Mouse (Mus musculus) heart, postnatal 0 days (tissue): Measurements from ENCODE around the gene Sec16a. TPM values are rescaled to one million over a fixed set of nuclear protein-coding genes. Genes with fewer than 3 reads are reported as not detected.

Experiments used
- ATAC-seq: fragments of 200-750 bp; cut with Nextera tagmentation; 2 replicates; pipeline ENCODE4 v1.8.0; 2017; ENCODE audit warnings: low read depth, moderate number of reproducible peaks, moderate library complexity; ENCODE audit not compliant: insufficient read depth
- DNase-seq: peaks from one replicate; pipeline ENCODE4 v3.0.0-alpha.2; 2016; ENCODE audit warnings: low spot score
- H3K27ac ChIP-seq: fragments of 300-500 bp; sonication (generic); 2 replicates; pipeline ENCODE4 v1.5.1; 2014; ENCODE audit warnings: low read depth, mild to moderate bottlenecking
- H3K27me3 ChIP-seq: fragments of 300-500 bp; sonication (generic); 2 replicates; pipeline ENCODE4 v1.6.1; 2014; ENCODE audit warnings: low read length, mixed read lengths; ENCODE audit not compliant: control insufficient read depth, insufficient read depth
- H3K36me3 ChIP-seq: fragments of 300-500 bp; sonication (generic); replicated peaks from 2 replicates; pipeline ENCODE4 v1.6.1; 2014; ENCODE audit warnings: low read length, mixed read lengths; ENCODE audit not compliant: control insufficient read depth, insufficient read depth
- H3K4me1 ChIP-seq: fragments of 300-500 bp; sonication (generic); 2 replicates; pipeline ENCODE4 v1.6.1; 2014; ENCODE audit warnings: antibody characterized with exemption; ENCODE audit not compliant: control insufficient read depth, insufficient read depth
- H3K4me2 ChIP-seq: fragments of 300-500 bp; sonication (generic); 2 replicates; pipeline ENCODE4 v1.6.1; 2014; ENCODE audit warnings: low read depth, mild to moderate bottlenecking, low read length, moderate library complexity
- H3K4me3 ChIP-seq: fragments of 300-500 bp; sonication (generic); 2 replicates; pipeline ENCODE4 v1.5.1; 2014; ENCODE audit warnings: low read depth, low read length
- H3K9ac ChIP-seq: fragments of 300-500 bp; sonication (generic); replicated peaks from 2 replicates; pipeline ENCODE4 v1.6.1; 2014; ENCODE audit warnings: low read depth, low read length, mixed read lengths
- H3K9me3 ChIP-seq: fragments of 300-500 bp; sonication (generic); replicated peaks from 2 replicates; pipeline ENCODE4 v1.6.1; 2016; ENCODE audit warnings: low read length; ENCODE audit not compliant: control insufficient read depth
- CTCF ChIP-seq: IDR thresholded peaks from 2 replicates; pipeline ENCODE4 v1.5.1; 2016; ENCODE audit warnings: antibody characterized with exemption, control low read depth, low read depth
- EP300 ChIP-seq: IDR thresholded peaks from 2 replicates; pipeline ENCODE4 v1.6.1; 2016; ENCODE audit warnings: antibody characterized with exemption, low read depth
- WGBS: fragments of 180-500 bp; shearing (Covaris S2); extraction: QIAGEN DNeasy Blood & Tissue Kit; methylation state at CpG from one replicate; pipeline ENCODE4 v1.1.7; 2014; 5-methylcytosine and 5-hydroxymethylcytosine counted together
- polyA plus RNA-seq: library from polyadenylated mRNA; unstranded; fragments of >200 nt; fragmentation: Nextera tagmentation; extraction: Ambion mirVana; gene quantifications from 2 replicates; pipeline ENCODE4 v1.2.1, GENCODE M21; 2015
- total RNA-seq: library from RNA; depleted of rRNA; stranded (reverse); fragments of >200 nt; gene quantifications from 2 replicates; pipeline ENCODE4 v1.2.3, GENCODE M21; 2014; ENCODE audit warnings: low replicate concordance

The Sec16a gene
- total and polyA plus RNA-seq, 2 experiments from 2014 or later: 7.5 to 49.0 TPM

- Histone ChIP-seq H3K4me3 (no peak overlapping the region), H3K27ac (peak overlapping the region; percentile 34), H3K36me3 (peaks cover 61% of the 10 kb centered on the region), H3K27me3 (no peaks in the 10 kb centered on the region), H3K9ac (no peak overlapping the region), H3K4me2 (no peak overlapping the region), H3K4me1 (peaks cover 29% of the 10 kb centered on the region; the same call in 1 of the 2 replicates), H3K9me3 (no peaks in the 10 kb centered on the region)
- ATAC-seq: no peak
- whole genome bisulfite sequencing: 82% methylated on average over 10 of the region's 10 CpGs
- TF ChIP-seq EP300 (no peak), CTCF (no peak)
- no peak for DNase-seq
These were observed 39.2 kb upstream of the Sec16a start for GRCm38 (mm10) chr2:26484169-26484568.

DNA sequence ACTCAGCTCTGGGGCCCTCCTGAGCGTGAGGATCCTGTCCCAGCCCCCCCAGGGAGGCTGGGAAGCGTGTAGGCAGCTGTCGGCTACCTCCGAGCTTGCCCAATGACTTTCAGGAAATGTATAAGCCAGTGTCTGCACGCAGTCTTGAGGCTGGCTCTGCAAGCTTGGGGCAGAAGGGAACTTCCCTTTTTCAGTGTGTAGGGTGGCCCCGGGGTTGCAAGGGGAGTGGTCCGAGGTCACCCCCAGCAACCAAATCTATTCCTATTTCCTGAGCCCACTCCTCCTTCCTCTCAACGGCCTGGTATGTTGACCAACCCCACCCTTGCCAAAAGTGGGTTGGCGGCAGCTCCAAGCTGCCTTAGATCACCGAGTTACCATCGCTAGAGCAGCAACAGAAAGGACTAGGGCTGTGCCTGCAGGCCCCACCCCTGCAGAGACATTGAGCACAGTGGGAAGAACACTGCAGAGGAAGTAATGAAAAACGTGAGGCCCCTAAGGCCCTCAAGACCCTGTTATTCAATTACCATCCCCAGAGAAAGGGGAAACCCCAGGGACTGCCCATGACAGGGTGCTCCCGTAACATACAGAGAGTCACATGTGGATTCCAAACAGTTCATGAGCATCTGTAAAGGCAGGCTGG is 38.3 kb upstream of the Sec16a start:
- TF ChIP-seq CTCF (no peak), EP300 (no peak)
- H3K27ac ChIP-seq: peak overlapping the region; percentile 30; the same call in 1 of the 2 replicates
- no peak overlapping the region for H3K4me2 ChIP-seq
- WGBS: 57% methylated on average over 13 of the region's 13 CpGs
- peaks cover 69% of the 10 kb centered on the region for H3K36me3 ChIP-seq
- no peak overlapping the region for H3K9ac ChIP-seq
- ATAC-seq: no peak
- no peaks in the 10 kb centered on the region for H3K9me3 ChIP-seq
- no peak overlapping the region for H3K4me3 ChIP-seq
- no peaks in the 10 kb centered on the region for H3K27me3 ChIP-seq
- peaks cover 21% of the 10 kb centered on the region; the same call in 1 of the 2 replicates for H3K4me1 ChIP-seq
- DNase-seq: no peak

DNA sequence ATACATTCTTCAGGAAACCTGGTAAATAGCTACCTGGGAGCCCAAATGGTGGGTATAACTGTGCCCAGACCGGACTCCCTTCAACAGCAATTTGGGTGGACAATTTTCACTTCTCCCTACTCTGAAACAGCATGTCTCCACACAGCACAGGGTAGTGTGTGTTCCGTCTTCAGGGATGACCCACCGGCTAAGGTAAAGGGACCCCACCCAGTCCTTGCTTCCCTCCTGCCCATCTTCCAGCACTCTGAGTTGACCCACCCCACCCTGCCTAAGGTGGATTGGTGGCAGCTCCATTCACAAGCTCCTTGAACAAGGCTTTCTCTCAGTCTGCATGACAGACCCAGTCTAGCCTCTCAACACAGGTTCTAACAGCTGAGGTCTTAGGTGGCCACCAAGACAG is 37.8 kb upstream of the Sec16a start:
- DNase-seq (no peak), ATAC-seq (no peak)
- no peak overlapping the region for H3K4me3 ChIP-seq
- TF ChIP-seq CTCF (no peak), EP300 (no peak)
- H3K4me2 ChIP-seq: no peak overlapping the region
- H3K9me3 ChIP-seq: no peaks in the 10 kb centered on the region
- H3K27me3 ChIP-seq: no peaks in the 10 kb centered on the region
- no peak overlapping the region for H3K9ac ChIP-seq
- H3K36me3 ChIP-seq: peaks cover 74% of the 10 kb centered on the region
- H3K27ac ChIP-seq: peak overlapping the region; percentile 30; the same call in 1 of the 2 replicates
- peaks cover 16% of the 10 kb centered on the region; the same call in 1 of the 2 replicates for H3K4me1 ChIP-seq
- 82% methylated on average over 3 of the region's 3 CpGs for WGBS

- Histone ChIP-seq H3K9ac (no peak overlapping the region), H3K27ac (no peak overlapping the region), H3K4me2 (no peak overlapping the region), H3K4me1 (peaks cover 10% of the 10 kb centered on the region; the same call in 1 of the 2 replicates), H3K4me3 (no peak overlapping the region), H3K36me3 (peaks cover 83% of the 10 kb centered on the region), H3K9me3 (no peaks in the 10 kb centered on the region), H3K27me3 (no peaks in the 10 kb centered on the region)
- DNase-seq: no peak
- 67% methylated on average over 10 of the region's 10 CpGs for WGBS
- no peak for TF ChIP-seq EP300
- no peak for TF ChIP-seq CTCF
- ATAC-seq: no peak
These were observed 36.9 kb upstream of the Sec16a start for GRCm38 (mm10) chr2:26481724-26482495.

DNA sequence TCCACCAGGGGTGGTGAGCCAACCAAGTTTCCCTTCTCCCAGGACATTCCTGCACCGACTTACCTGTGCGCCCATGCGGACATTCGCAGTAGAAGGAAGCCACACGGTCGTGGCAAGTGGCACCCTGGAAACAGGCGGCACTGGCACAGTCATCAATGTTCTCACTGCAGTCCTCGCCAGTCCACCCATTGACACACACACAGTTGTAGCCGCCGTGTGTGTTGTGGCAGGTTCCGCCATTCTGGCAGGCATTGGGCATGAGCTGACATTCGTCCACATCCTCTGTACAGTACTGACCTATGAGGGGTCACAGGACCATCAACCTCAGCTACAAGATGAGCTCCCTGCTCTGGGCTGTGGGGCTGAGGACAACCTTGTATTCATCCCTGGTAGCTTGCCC is 35.9 kb upstream of the Sec16a start:
- Histone ChIP-seq H3K9ac (no peak overlapping the region), H3K4me3 (no peak overlapping the region), H3K27ac (no peak overlapping the region), H3K27me3 (no peaks in the 10 kb centered on the region), H3K9me3 (no peaks in the 10 kb centered on the region), H3K36me3 (peaks cover 92% of the 10 kb centered on the region), H3K4me2 (no peak overlapping the region), H3K4me1 (peaks cover under 1% of the 10 kb centered on the region; the same call in 1 of the 2 replicates)
- no peak for DNase-seq
- WGBS: 88% methylated on average over 12 of the region's 12 CpGs
- no peak for ATAC-seq
- TF ChIP-seq EP300 (no peak), CTCF (no peak)
